Mouse (Mus musculus) stomach, postnatal 0 days (tissue): ENCODE results near the gene Mtpn. TPM values are rescaled to one million over a fixed set of nuclear protein-coding genes. Genes with fewer than 3 reads are reported as not detected.

ENCODE experiments used
- ATAC-seq: fragments of 200-750 bp; cut with Nextera tagmentation; 2 replicates; pipeline ENCODE4 v1.8.0; 2017; ENCODE audit not compliant: low FRiP score, low TSS enrichment
- DNase-seq: peaks from one replicate; pipeline ENCODE4 v3.0.0-alpha.2; 2016; ENCODE audit warnings: low spot score
- H3K27ac ChIP-seq: fragments of 300-500 bp; sonication (generic); replicated peaks from 2 replicates; pipeline ENCODE4 v1.5.1; 2014; ENCODE audit warnings: mild to moderate bottlenecking, control low read depth
- H3K27me3 ChIP-seq: fragments of 300-500 bp; sonication (generic); 2 replicates; pipeline ENCODE4 v1.6.1; 2014; ENCODE audit warnings: low read length; ENCODE audit not compliant: control insufficient read depth, insufficient read depth
- H3K36me3 ChIP-seq: fragments of 300-500 bp; sonication (generic); 2 replicates; pipeline ENCODE4 v1.6.1; 2014; ENCODE audit warnings: low read length, mixed read lengths; ENCODE audit not compliant: control insufficient read depth, insufficient read depth
- H3K4me1 ChIP-seq: fragments of 300-500 bp; sonication (generic); replicated peaks from 2 replicates; pipeline ENCODE4 v1.6.1; 2014; ENCODE audit warnings: antibody characterized with exemption; ENCODE audit not compliant: control insufficient read depth, insufficient read depth
- H3K4me2 ChIP-seq: fragments of 300-500 bp; sonication (generic); replicated peaks from 2 replicates; pipeline ENCODE4 v1.6.1; 2014; ENCODE audit warnings: low read depth, mild to moderate bottlenecking, control low read depth, moderate library complexity
- H3K4me3 ChIP-seq: fragments of 300-500 bp; sonication (generic); 2 replicates; pipeline ENCODE4 v1.5.1; 2014; ENCODE audit warnings: low read depth, low read length, control low read depth
- H3K9ac ChIP-seq: fragments of 300-500 bp; sonication (generic); 2 replicates; pipeline ENCODE4 v1.6.1; 2014; ENCODE audit warnings: mild to moderate bottlenecking, low read length, control low read depth, mixed read lengths
- H3K9me3 ChIP-seq: fragments of 300-500 bp; sonication (generic); 2 replicates; pipeline ENCODE4 v1.6.1; 2016; ENCODE audit warnings: low read length; ENCODE audit not compliant: control insufficient read depth
- CTCF ChIP-seq: IDR thresholded peaks from 2 replicates; pipeline ENCODE4 v1.5.1; 2016; ENCODE audit warnings: antibody characterized with exemption, low read depth, mild to moderate bottlenecking, moderate library complexity
- EP300 ChIP-seq: optimal IDR thresholded peaks from 2 replicates; pipeline ENCODE3; 2016; ENCODE audit warnings: antibody characterized with exemption
- WGBS: fragments of 180-500 bp; shearing (Covaris S2); extraction: QIAGEN DNeasy Blood & Tissue Kit; methylation state at CpG from one replicate; pipeline ENCODE4 v1.1.7; 2014; 5-methylcytosine and 5-hydroxymethylcytosine counted together
- polyA plus RNA-seq: library from polyadenylated mRNA; unstranded; fragments of >200 nt; fragmentation: Nextera tagmentation; extraction: Ambion mirVana; gene quantifications from 2 replicates; pipeline ENCODE4 v1.2.1, GENCODE M21; 2015

The Mtpn gene
- 73.9 and 77.4 TPM in 2 replicates for polyA plus RNA-seq

DNA sequence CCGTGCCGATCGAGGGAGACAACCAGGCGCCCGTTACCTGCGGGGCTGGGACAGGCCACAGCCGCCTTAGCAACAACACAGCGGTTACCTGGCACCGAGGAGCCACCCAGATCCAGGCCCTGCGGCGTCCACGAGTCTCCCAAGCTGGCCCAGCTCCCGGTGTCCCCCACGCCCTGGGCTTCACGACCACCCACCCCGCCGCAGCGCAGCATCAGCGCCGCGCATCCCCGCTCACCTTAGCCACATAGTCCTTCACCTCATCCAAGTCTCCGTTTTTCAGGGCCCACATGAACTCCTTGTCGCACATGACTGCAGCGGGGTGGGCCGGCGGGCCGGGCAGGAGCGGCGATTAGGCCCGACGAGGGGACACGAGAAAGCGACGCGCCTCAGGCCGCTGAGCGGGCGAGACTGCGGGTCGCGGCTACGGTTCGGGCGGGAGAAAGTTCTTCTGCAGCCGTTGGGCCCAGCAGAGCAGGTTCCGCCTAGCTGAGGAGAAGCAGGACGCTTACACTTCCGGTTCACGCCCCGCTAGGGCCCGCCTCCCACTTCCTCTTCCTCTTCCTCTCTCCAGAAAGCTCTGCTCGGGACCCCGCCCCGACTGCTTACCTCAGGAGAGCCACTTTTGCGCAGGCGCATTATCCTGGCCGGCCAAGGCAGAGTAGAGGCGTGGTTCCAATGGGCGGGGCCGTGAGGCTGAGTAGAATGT, at the start of gene Mtpn:
Gene Mtpn, minus strand, starts transcription at position 585 of the 706 bp plus-strand sequence.
- no peak for TF ChIP-seq EP300
- peak; percentile 4; the same call in 1 of the 2 replicates for TF ChIP-seq CTCF
- under 1% methylated on average over 60 of the region's 61 CpGs for WGBS
- peak; percentile 100 for ATAC-seq
- peak; percentile 99 for DNase-seq
- Histone ChIP-seq H3K27me3 (no peaks in the 10 kb centered on the region), H3K9ac (peak within 1 kb of the TSS; percentile 96), H3K4me3 (peak within 1 kb of the TSS; percentile 97), H3K27ac (peak within 1 kb of the TSS; percentile 90), H3K36me3 (no peaks in the 10 kb centered on the region), H3K4me2 (peak within 1 kb of the TSS; percentile 50), H3K4me1 (no peaks in the 10 kb centered on the region), H3K9me3 (no peaks in the 10 kb centered on the region)

DNA sequence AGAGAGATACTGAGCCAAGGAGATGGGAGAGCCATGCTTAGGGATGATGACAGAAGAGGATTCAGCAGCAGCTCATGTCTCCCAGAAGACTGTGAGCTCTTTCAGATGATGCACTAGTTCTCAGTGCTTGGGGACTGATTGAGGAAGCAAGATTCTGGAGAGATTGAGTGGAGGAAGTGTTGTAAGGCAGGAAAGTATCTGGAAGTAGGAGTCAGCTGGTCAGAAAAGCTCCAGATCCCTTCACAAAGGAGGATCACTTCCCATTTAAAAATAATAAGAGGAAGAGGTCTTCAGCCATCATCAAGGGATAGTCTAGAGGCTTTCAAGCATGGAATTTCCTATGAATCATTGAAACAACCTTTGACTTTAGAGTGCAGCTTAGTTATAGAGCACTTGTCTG, 29.0 kb upstream of the Mtpn start:
- Histone ChIP-seq H3K36me3 (no peaks in the 10 kb centered on the region), H3K9me3 (no peaks in the 10 kb centered on the region), H3K4me2 (no peak overlapping the region), H3K4me3 (no peak overlapping the region), H3K27me3 (no peaks in the 10 kb centered on the region), H3K9ac (no peak overlapping the region), H3K27ac (no peak overlapping the region), H3K4me1 (no peaks in the 10 kb centered on the region)
- ATAC-seq (no peak), DNase-seq (no peak)
- TF ChIP-seq CTCF: no peak
- TF ChIP-seq EP300: no peak

DNA sequence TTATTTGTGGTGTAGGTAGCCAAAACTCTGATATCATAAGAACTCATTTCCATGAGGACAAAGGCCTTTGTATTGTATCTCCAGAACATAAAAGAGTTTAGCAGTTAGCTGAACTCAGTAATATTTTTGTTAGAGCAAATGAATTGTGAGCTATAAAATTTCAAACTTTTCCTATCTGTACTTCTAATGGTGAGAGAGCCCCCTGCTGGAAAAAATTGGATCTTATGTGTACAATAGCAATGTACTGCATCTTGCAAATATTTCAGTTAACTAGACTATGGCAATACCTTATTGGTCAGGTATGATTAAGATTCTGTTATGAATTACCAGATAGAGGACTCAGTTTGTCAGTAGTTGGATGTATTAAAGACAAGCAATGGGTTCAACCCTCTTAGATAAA, 28.1 kb upstream of the Mtpn start:
- no peak for DNase-seq
- H3K9ac ChIP-seq: no peak overlapping the region
- no peaks in the 10 kb centered on the region for H3K27me3 ChIP-seq
- H3K36me3 ChIP-seq: no peaks in the 10 kb centered on the region
- H3K4me2 ChIP-seq: no peak overlapping the region
- ATAC-seq: no peak
- H3K4me3 ChIP-seq: no peak overlapping the region
- H3K27ac ChIP-seq: no peak overlapping the region
- no peaks in the 10 kb centered on the region for H3K4me1 ChIP-seq
- no peaks in the 10 kb centered on the region for H3K9me3 ChIP-seq
- TF ChIP-seq EP300: no peak
- peak; percentile 71 for TF ChIP-seq CTCF

DNA sequence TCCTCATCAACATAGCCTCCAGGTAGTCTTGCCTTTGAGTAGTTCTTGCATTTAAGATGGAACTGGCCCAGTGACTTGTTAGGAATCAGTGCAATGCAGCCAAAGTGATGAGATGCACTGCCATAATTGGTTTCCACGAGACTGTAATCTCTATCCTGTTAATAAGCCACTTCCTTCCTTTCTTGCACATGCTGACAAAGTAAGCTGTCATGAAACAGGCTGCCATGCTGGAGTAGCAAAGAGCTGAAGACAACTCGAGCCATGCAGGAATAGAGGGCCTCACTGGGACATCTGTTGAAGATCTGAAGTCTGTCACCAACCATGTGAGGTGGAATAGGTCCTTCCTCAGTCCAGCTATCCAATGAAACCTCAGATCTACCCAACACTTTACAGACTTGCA, 20.3 kb upstream of the Mtpn start:
- Histone ChIP-seq H3K27me3 (no peaks in the 10 kb centered on the region), H3K4me1 (no peaks in the 10 kb centered on the region), H3K36me3 (no peaks in the 10 kb centered on the region), H3K27ac (no peak overlapping the region), H3K9ac (no peak overlapping the region), H3K4me3 (no peak overlapping the region), H3K9me3 (no peaks in the 10 kb centered on the region), H3K4me2 (no peak overlapping the region)
- no peak for TF ChIP-seq EP300
- TF ChIP-seq CTCF: no peak
- DNase-seq (no peak), ATAC-seq (no peak)
- 55% methylated on average over 2 of the region's 2 CpGs for WGBS

DNA sequence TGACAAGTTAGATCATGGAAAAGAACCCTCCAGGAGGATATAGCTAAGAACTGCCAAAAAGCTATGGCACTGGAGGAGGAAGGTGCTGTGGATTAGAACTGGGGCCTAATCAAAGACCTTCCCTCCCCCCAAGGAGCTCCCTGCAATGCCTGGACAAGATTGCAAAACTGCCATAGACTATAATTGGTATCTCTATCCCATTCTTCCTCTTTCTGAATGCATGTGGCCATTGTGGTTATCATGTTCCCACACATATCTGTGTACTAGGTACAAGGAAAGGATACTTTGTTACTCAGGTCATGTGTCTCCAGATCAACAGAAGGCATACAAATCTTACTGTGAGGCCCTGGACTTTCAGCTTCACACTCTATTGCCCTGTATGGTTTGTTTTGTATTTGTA, 4.7 kb upstream of the Mtpn start:
- TF ChIP-seq CTCF (no peak), EP300 (no peak)
- H3K4me1 ChIP-seq: no peaks in the 10 kb centered on the region
- DNase-seq: no peak
- no peak overlapping the region for H3K9ac ChIP-seq
- no peaks in the 10 kb centered on the region for H3K36me3 ChIP-seq
- no peak overlapping the region for H3K4me3 ChIP-seq
- no peak for ATAC-seq
- no peak overlapping the region for H3K27ac ChIP-seq
- no peaks in the 10 kb centered on the region for H3K9me3 ChIP-seq
- H3K27me3 ChIP-seq: no peaks in the 10 kb centered on the region
- H3K4me2 ChIP-seq: no peak overlapping the region

DNA sequence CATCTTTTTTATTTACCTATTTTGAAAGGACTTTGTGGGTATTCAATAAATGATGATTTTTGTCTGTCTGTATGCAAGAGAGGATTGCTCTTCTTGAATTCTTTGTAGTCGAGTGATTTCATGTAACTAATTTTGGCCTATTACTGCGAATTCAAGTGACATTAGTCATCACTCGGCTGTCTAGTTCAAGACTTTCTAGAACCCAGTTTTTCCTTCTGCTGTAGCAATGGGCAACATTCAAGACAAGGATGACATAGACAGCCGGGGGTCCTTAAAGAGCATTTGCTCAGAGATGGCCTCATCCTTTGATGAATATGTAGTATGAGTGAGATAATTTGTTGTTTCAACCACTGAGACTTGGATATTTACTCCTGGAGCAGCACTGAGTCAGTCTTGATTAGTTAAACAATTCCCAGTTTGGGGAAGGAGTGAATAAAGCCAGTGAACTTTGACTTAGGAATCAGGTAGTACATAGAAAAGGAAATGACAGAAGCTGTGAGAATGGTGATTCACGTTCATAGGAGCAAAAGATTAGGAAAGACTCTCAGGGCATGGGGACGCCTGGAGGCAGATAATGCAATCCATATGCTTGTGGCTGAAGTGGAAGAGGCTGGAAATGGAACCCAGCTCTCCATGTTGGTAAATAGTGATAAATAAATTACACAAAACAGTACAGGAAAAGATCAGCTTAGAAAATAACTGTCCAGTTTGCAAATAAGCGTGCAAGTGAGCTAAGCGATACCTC, 3.1 kb upstream of the Mtpn start:
- Histone ChIP-seq H3K27ac (no peak overlapping the region), H3K36me3 (no peaks in the 10 kb centered on the region), H3K9me3 (no peaks in the 10 kb centered on the region), H3K9ac (no peak overlapping the region), H3K4me2 (no peak overlapping the region), H3K4me1 (no peaks in the 10 kb centered on the region), H3K4me3 (no peak overlapping the region), H3K27me3 (no peaks in the 10 kb centered on the region)
- no peak for ATAC-seq
- no peak for DNase-seq
- TF ChIP-seq EP300 (no peak), CTCF (no peak)
- WGBS: 72% methylated on average over 8 of the region's 8 CpGs
